Mouse (Mus musculus) gastrocnemius, postnatal 10 days (tissue): ENCODE measurements around the gene Tspan7. TPM values are rescaled to one million over a fixed set of nuclear protein-coding genes. Genes with fewer than 3 reads are reported as not detected.

Source experiments
- DNase-seq: peaks from one replicate; pipeline ENCODE4 v3.0.0; 2021; ENCODE audit warnings: mixed read lengths
- total RNA-seq, 2 experiments: library from RNA; stranded (reverse); gene quantifications; 2 replicates each; pipeline ENCODE4 v1.2.3; 2021

Tspan7 gene
- total RNA-seq, 2 experiments from 2014 or later, result 198 to 215 TPM

DNA sequence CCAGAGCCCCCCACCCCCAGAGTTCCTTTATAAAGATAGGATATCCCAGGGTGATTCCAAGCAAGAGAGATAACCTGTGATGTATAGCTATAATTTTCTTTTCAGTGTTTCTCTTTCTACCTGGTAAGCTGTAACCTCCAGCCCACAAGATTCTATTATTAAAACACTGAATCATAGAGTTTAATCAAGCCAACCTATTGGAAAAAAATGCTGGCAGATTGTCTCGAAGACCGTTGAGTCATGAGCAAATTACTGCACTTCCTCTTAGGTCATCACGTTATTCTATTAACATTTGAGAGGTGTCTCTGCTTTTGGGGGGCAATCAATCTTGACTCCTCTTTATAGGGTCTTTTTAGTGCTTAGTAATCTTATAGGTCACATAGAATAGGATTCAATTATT is 61.9 kb downstream of the Tspan7 start:
- DNase-seq, result no peak

DNA sequence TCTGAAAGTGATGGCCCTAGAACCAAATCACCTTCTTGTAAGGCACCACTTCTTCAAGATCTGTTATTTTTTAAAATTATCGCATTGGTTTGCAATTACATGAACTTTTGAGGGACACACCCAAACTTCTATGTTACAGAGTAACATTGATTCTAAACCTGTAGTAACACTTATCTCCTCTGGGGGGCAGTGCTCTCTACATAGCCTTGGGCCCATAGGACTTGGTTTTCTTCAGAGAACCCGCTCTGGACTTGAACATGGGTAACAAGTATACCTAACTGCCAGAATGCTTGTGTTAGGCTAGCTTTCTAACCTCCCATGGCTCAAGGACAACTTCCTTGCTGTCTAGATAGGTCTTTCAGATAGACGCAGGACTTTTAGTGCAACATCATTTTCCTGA is 64.8 kb downstream of the Tspan7 start:
- DNase-seq, result no peak

DNA sequence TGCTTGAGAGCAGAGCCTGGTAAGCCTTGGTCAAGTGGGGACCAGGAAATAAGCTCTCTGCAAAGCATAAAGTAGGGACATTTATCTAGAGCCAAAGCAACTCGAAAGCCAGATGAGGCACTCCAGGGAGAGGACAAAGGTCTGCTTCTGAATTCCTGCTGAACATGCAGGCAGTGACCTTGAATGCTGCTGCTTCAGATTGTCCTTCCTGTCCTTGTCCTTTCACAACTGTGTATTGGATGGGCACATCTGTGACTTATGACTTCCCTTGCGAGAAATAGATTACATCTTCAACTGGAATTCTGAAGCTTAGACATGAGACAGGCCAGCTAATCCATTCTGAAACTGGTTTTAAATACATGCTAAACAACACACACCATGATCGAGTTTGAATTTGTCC is 71.9 kb downstream of the Tspan7 start:
- DNase-seq, result no peak

DNA sequence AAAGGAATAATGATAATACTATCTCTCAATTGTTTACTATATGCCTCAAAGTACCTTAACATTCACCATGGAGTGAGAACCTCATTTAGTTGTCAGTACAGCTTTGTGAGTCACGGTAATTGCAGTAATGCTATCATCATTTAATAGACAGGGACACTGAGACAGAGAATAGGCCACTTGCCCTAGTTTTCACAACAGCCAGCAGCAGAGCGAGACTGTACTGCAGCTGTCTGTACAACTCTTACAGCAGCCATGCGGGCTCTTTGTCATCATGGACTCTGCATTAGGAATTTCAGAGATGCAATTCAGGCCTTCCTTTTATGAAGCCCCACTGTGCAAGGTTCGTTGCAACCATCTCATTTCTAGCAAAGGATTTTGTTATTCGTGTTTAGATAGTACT is 72.6 kb downstream of the Tspan7 start:
- no peak for DNase-seq

DNA sequence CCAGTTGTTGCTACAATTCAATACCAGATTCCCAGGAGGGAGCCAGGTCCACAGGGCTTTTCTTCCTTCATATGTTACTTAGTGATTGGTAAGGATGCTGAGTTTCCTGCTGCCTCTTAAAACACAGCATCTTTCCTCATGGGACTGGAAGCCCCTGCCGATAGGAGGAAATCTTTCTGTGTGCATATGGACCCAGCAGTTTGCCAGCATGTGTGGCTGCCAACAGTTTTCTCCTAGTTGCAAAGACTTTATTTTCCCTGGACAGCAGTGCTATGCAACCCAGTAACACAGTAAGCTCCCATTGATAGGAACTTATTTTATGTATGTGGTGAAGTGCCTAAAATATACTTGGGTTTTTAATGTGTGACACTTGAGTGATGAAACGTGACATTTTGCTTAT is 73.7 kb downstream of the Tspan7 start:
- no peak for DNase-seq

DNA sequence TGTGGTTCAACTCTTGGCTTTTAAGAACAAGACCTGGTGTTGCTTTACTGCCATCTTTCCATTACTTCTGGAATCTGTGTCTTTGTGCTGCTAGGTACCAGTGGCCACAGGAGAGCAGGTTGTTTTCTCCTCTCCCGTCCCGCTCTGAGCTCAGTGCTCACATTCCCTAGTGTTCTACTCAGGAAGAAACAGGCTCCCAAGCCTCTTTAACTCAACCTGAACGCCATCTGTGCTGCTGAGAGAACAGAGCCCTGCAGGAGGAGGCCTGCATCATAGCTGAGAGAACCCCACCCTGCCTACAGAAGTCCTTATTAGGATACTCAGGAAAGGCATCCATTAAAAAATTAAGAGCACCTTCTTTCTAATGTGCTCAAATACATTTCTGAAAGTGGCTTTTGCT is 80.9 kb downstream of the Tspan7 start:
- DNase-seq, result no peak

DNA sequence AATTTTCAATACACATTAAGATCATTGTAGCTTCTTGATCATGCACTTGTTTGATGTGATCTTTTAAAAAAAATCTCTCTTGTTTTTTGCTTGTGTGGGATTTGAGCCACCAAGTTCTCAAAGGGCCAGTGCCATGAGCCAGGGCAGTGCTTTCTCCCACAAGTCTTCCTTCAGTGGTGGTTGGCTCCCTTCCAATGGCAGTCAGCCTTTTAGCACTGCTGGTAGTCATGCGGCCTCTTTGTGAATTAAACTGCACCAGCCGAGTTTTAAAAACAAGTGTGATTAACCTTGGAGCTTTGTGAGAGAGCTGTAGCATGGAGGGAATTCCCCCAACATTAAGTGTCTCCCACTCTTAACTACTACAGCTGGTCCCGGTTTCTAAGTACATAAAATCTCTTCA is 89.6 kb downstream of the Tspan7 start:
- DNase-seq, result peak; percentile 19

DNA sequence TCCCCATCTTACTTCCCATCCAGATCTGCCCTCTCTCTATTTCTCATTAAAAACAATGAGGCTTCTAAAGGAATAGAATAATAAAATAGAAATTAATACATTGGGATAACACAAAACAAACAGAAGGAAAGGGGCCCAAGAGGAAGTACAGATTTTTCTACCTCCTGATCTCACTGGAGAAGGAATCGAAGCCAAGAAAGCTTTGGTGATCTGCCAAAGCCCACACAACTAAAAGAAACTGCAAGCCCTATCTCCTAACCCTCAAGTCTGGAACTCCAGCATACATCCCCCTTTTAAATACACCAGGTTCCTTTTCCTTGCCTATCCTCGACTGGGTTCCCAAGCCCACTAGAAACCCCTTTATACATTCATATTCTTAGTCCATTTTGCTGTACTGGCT is 90.4 kb downstream of the Tspan7 start:
- no peak for DNase-seq

DNA sequence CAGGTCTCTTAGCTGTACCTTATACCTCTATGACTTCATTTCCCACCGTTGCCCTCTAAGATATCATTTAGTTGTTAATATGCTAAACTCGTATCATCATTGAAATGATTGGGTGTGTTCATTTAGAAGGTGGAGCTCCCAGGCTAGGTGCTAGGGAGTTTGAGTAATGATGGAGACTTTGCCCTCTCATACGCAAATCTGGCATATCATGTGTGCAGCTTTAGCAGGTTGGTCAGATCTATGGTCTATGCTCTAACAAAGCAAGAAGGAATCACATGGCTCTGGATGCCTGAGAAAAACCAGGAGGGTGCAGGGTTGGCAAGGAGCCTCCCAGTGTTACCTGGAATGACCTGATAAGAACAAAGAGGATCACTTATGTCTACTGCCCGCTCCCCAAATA is 91.4 kb downstream of the Tspan7 start:
- no peak for DNase-seq

DNA sequence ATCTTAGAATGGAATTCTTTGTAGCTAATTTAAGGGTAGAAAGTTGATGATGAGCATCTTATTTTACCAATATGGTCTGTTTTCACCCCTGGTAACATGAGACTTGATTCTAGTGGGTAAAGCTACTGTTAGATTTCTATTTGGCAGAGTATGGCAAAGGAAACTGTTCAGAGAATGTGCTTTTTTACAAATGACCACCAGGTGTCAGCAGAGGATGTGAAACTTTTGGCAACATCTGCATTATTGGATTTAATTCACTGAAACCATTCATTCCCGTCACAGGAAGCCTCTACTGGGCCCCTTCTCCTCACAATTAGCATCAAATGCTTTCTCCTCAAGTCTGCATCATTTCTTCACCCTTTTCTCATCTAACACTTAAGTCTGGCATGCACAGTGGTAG is 92.4 kb downstream of the Tspan7 start:
- DNase-seq, result no peak

DNA sequence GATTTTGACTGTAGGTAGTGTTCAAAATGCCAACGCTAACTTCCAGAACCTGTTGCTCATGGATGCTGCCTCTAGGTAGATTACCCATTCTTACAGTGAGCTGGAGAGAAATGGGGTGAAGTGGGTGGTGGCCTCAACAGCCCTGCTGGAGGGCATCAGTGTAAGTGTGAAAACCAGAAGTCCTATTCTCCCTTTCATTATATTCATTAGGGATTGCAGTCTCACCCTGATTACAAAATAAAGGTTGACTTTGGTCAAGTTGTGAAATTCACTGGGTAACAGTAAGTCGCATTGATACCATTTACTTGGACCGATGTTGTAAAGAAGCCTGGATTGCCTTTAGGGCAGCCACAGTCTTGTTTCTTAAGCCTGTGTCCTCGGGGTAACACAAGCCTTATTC is 97.8 kb downstream of the Tspan7 start:
- DNase-seq, result no peak

DNA sequence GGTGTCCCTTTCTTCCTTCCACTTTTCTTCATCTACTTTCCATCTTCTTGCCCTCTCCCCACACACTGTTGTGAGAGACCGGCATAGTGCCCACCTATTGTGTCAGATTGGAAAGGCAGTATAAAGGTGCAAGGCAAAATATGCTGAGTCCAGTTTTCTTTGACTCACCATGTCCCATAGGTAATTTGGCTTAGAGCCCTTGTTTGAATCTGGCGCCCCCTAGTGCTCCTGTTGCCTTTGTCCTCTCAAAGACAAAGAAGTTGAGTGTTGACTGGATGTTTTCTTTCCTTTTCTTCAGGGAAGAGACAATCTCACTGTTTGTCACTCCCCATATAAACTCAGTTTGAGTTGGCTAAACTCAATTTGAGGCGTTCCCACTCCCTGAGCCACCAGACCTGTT is 107.3 kb downstream of the Tspan7 start:
- peak; percentile 6 for DNase-seq

DNA sequence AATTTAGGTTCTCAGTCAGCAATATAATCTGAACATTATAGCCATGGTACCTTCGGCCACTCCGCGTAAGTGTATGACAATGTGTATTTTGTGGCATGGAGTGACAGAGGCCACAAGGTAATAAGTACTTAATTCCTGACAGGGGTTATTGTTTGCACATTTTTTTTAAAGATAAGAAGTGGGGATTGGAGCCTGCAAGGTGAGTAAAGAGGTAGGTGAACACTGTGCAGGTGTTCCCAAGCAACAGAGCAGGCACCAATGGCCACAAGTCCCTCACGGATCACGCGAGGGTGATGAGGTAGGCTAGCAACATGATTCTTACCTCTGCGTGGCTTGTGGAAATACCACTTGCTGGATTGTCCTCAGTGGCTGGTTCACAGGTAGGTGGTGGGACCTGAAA is 108.6 kb downstream of the Tspan7 start:
- DNase-seq, result no peak

DNA sequence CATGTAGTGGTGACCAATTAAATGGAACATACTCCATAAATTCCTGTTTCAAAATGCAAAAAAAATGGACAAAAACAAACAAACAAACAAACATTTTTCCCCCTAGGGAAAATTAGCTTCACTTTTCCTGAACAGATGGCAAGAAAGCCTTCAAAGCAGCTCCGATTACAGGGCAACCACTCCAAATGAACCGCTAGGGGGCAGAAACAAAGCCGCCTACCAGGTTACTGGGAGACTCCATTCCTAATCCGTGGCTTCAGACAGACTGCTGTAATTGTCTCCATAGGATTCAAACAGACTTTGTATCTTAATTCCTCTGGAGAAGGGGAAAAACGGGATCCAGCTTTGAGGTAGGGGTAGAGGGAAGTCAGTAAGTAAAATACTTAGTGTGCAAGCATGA is 132.2 kb downstream of the Tspan7 start:
- DNase-seq, result peak; percentile 3

DNA sequence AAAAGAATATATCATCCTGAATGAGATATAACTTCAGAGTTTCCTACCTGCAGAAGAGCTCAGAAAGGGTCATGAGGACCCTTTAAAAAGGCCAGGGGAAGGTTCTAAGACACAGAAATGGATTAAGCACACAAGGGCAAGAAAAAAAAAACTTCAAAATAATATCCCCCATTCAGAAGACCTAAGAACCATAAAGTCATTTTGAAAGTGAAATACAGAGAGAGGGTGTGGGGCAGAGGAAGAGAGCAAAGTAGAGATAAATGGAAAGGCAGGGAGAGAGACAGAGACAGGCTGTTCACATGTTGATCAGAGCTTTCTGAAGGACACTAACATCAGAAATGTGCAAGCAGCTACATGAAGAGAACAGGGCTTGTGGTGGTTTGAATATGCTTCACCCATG is 156.1 kb downstream of the Tspan7 start:
- DNase-seq, result no peak

Other genes starting within 250 kb of the Tspan7 start
- under 1 TPM in 1 of 2 experiments, not detected in 1; 0.11 TPM for gene Otc, start 232.9 kb upstream of the Tspan7 start, total RNA-seq
- gene Mid1ip1, start 229.9 kb downstream of the Tspan7 start, total RNA-seq, result 10 to 100 TPM; 10.6 to 11.3 TPM